Mouse (Mus musculus) lung, postnatal 0 days (tissue): Measurements from ENCODE around the gene Fam102a.

ENCODE experiments used
- CTCF ChIP-seq: IDR thresholded peaks from 2 replicates; pipeline ENCODE4 v1.5.1; 2016; ENCODE audit warnings: antibody characterized with exemption, mild to moderate bottlenecking
- EP300 ChIP-seq: IDR thresholded peaks from 2 replicates; pipeline ENCODE4 v1.6.1; 2016; ENCODE audit warnings: antibody characterized with exemption, mild to moderate bottlenecking, control low read depth

DNA sequence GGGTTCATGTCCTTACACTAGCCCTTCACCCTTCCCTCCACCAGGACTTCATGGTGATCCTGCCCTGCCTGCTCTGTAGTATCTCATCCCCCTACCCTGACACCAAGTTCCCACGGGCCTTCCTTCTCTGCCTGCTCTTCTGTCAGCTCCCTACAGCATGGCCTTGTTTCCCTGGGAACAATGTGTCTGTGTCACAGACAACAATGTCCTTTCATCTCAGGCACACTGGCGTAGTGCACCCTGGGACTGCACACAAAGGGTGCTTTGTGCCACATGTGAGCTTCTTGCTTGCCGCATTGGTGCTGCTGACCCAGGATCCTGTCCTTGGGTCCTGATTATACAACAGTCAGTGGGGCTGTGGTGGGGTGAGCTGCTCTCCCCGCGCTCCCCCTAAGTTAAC lies 24.4 kb downstream of the Fam102a start:
- no peak for TF ChIP-seq CTCF
- no peak for TF ChIP-seq EP300
